20 mouse cellular contexts compared by ENCODE assay signal in the genomic region with DNA sequence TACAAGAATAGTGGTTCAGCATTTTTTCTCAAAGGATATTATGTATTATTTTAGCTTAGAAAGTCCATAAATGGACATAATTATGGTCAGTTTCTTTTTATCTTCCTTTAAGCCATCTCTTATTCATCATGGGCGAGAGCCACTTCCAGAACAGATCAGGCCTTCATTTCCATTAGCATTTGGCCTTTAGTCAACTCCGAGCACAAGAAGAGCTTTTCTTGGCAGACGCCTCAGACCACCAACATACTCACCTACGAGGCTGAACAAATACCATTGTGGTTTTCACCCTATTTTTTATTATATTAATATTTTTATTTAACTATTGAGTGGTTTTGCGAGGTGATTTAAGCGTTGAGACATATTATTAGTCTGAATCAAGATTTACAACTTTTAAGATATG.
DNase-seq lines count a peak whose midpoint lies in the region; ATAC-seq and TF ChIP-seq lines count a peak whose summit lies in the region.
"Had no signal": no experiment of that assay in that cellular context is flagged by ENCODE, and none has a peak within 500 bp of the region (broad histone marks: within the 10 kb centered on the region; RNA-seq: fewer than 3 reads in every experiment).

No protein-coding gene starts in this region.

- TF ChIP-seq CTCF in lung, embryonic 14.5 days (IDR thresholded peaks at IDR 0.05; ENCODE audit: low read depth), result no peak
- TF ChIP-seq CTCF in brain, embryonic 14.5 days (IDR thresholded peaks at IDR 0.05; ENCODE audit: borderline replicate concordance, extremely low read depth, insufficient read depth, insufficient read length), result no peak

- no peaks in the 10 kb centered on the region for H3K9me3 ChIP-seq in lung, embryonic 14.5 days (ENCODE audit: low read depth, low read length)
- H3K9me3 ChIP-seq: embryonic facial prominence, embryonic 10.5 days; embryonic facial prominence, embryonic 12.5 days; forebrain, embryonic 13.5 days; forebrain, embryonic 15.5 days had no signal

- H3K4me3 ChIP-seq in lung, embryonic 14.5 days (ENCODE audit: low read depth, low read length), result no peak overlapping the region
- H3K4me3 ChIP-seq: embryonic facial prominence, embryonic 10.5 days; embryonic facial prominence, embryonic 12.5 days; forebrain, embryonic 13.5 days; forebrain, embryonic 15.5 days had no signal

- no peaks in the 10 kb centered on the region for H3K36me3 ChIP-seq in lung, embryonic 14.5 days (ENCODE audit: insufficient read depth)
- H3K36me3 ChIP-seq: embryonic facial prominence, embryonic 10.5 days; embryonic facial prominence, embryonic 12.5 days; forebrain, embryonic 15.5 days had no signal

- 57% methylated on average over 6 of the region's 6 CpGs for WGBS in lung, embryonic 14.5 days

- H3K4me2 ChIP-seq in lung, embryonic 14.5 days, result no peak overlapping the region
- H3K4me2 ChIP-seq: embryonic facial prominence, embryonic 12.5 days; forebrain, embryonic 13.5 days; forebrain, embryonic 15.5 days had no signal

- intact Hi-C loops in left cerebral cortex, postnatal 4 days (cut with DNase I), result no loop called here

- no peak overlapping the region for H3K9ac ChIP-seq in lung, embryonic 14.5 days
- H3K9ac ChIP-seq: embryonic facial prominence, embryonic 12.5 days; forebrain, embryonic 13.5 days; forebrain, embryonic 15.5 days; forebrain, postnatal 0 days had no signal

- H3K27me3 ChIP-seq in lung, embryonic 14.5 days (ENCODE audit: insufficient read depth, low read length), result no peaks in the 10 kb centered on the region
- H3K27me3 ChIP-seq: embryonic facial prominence, embryonic 12.5 days; forebrain, embryonic 13.5 days; forebrain, embryonic 15.5 days had no signal

- no peak for ATAC-seq in cerebellum, adult (ENCODE audit: insufficient number of reproducible peaks, low FRiP score, low TSS enrichment)
- ATAC-seq in lung, embryonic 14.5 days (ENCODE audit: insufficient read depth), result no peak
- ATAC-seq: forebrain, embryonic 13.5 days; forebrain, embryonic 15.5 days; forebrain, postnatal 0 days had no signal

- DNase-seq in cerebellum, postnatal 14 days, result peak; percentile 32 to 57
- DNase-seq in left cerebral cortex, postnatal 4 days, result peak; percentile 21
- DNase-seq in left cerebral cortex, adult 8-10 months (ENCODE audit: low spot score in 2 of 2), result no peak
- peak; percentile 54 for DNase-seq in lung, embryonic 14.5 days
- no peak for DNase-seq in lung, postnatal 36 days
- DNase-seq in brain, embryonic 14.5 days (ENCODE audit: low read depth), result peak; percentile 37
- no peak for DNase-seq in ovary, adult 18-20 months (ENCODE audit: low spot score)
- DNase-seq: adrenal gland, adult 2 months; adrenal gland, postnatal 10 days; adrenal gland, postnatal 25 days; cerebellum, adult 11 months; cerebellum, adult 2 months; cerebellum, adult 9-10 months; cerebellum, postnatal 25 days; forebrain, postnatal 0 days had no signal

- H3K27ac ChIP-seq in lung, embryonic 14.5 days (ENCODE audit: low read depth), result no peak overlapping the region
- H3K27ac ChIP-seq: embryonic facial prominence, embryonic 10.5 days; embryonic facial prominence, embryonic 12.5 days; forebrain, embryonic 13.5 days; forebrain, embryonic 15.5 days had no signal

- H3K4me1 ChIP-seq in lung, embryonic 14.5 days (ENCODE audit: insufficient read depth), result no peaks in the 10 kb centered on the region
- H3K4me1 ChIP-seq: embryonic facial prominence, embryonic 10.5 days; embryonic facial prominence, embryonic 12.5 days had no signal

- TF ChIP-seq POLR2A in brain, embryonic 14.5 days (IDR thresholded peaks at IDR 0.05; ENCODE audit: borderline replicate concordance, extremely low read depth, insufficient read depth, insufficient read length, poor library complexity, severe bottlenecking), result no peak

Comparison
In these comparisons a context has a peak if more than half of its experiments do, and no peak if none do; other contexts are left out.
1. DNase-seq: peak in cerebellum, postnatal 14 days (2 of 2), left cerebral cortex, postnatal 4 days (single experiment), lung, embryonic 14.5 days (single experiment) and brain, embryonic 14.5 days (single experiment); none in left cerebral cortex, adult 8-10 months (0 of 2), lung, postnatal 36 days (single experiment) and ovary, adult 18-20 months (single experiment).